Mouse (Mus musculus): Measurements from ENCODE around the gene Rtn4. TPM values are rescaled to one million over a fixed set of nuclear protein-coding genes. Genes with fewer than 3 reads are reported as not detected.

Gene Rtn4
- polyA plus RNA-seq, 1 experiment, result 289 TPM

DNA sequence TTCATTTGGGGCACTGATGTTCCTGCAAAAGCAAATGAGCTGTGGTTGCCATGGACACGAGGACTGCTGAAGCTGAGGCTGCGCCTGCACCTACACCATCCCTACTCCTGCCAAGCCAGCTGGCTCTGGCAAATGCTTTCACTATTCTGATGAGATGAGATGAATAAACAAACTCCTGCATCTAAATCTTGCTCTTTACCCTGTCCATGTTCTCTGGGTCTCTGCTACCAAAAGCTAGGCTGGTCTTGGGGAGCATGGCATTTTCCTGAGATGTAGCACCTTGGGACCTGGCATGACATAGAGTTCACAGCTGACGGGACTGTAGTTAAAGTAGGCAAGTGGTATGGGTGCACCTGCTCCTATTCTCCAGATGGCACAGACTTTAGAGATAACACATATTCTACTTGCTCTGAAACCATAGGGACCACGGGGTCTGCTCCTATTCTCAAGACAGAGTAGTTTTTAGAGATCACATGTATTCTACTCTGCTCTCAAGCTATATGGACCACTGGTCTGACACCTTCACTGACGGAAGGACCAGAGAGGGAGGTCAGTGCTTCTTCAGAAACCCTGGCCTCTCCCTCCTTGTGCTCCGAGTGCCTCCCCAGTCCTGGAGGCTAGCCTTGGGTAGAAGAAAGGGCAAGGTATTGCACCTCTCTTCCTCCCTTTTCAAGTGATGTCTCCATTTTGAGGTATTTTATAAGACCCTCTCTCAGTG, 96.3 kb downstream of the Rtn4 start:
- no peak for TF ChIP-seq CTCF (IDR thresholded peaks at IDR 0.05; ENCODE audit: borderline replicate concordance, extremely low read depth, insufficient read depth, insufficient read length)
- TF ChIP-seq POLR2A (IDR thresholded peaks at IDR 0.05; ENCODE audit: borderline replicate concordance, extremely low read depth, insufficient read depth, insufficient read length, poor library complexity, severe bottlenecking), result no peak
- peak; percentile 92 for DNase-seq (ENCODE audit: low read depth)

DNA sequence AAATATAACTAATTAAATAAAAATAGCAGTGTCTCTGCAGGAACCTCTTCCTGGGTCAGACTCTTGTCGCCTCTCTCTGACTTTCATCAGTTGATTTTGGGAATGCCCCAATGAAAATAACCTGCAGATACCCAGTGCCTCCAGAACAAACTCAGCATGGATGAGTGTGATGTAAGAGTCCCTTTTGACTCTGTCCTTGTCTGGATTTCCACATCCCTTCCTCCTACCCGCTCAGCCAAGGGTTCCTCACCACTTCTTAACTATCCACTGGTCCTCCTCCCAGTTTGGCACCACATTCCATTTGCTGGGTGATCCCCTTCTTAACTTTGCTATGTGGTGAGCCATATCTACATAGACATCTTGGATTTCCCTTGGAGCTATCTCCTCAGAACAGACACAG, 98.0 kb downstream of the Rtn4 start:
- no peak for DNase-seq (ENCODE audit: low read depth)
- TF ChIP-seq CTCF (IDR thresholded peaks at IDR 0.05; ENCODE audit: borderline replicate concordance, extremely low read depth, insufficient read depth, insufficient read length) (no peak), POLR2A (IDR thresholded peaks at IDR 0.05; ENCODE audit: borderline replicate concordance, extremely low read depth, insufficient read depth, insufficient read length, poor library complexity, severe bottlenecking) (no peak)

Other genes starting within 250 kb of the Rtn4 start
- 4.6 TPM in 2 replicates for gene Prorsd1, start 177.9 kb upstream of the Rtn4 start, polyA plus RNA-seq (2012; rRNA removed)
- 27.1 and 30.6 TPM in 2 replicates for gene Mtif2, start 166.5 kb upstream of the Rtn4 start, polyA plus RNA-seq (2012; rRNA removed)
- 0.23 and 0.24 TPM in 2 replicates for gene Clhc1, start 145.0 kb upstream of the Rtn4 start, polyA plus RNA-seq (2012; rRNA removed)
- 884 and 893 TPM in 2 replicates for gene Rps27a, start 144.8 kb upstream of the Rtn4 start, polyA plus RNA-seq (2012; rRNA removed)
- 0.32 and 0.41 TPM in 2 replicates for gene 4931440F15Rik, start 132.7 kb downstream of the Rtn4 start, polyA plus RNA-seq (2012; rRNA removed)